Mouse (Mus musculus): ENCODE measurements around the gene Adprhl2.
A peak's percentile ranks its signal among the peaks of the same experiment; 100 is the strongest.

Gene Adprhl2

DNA sequence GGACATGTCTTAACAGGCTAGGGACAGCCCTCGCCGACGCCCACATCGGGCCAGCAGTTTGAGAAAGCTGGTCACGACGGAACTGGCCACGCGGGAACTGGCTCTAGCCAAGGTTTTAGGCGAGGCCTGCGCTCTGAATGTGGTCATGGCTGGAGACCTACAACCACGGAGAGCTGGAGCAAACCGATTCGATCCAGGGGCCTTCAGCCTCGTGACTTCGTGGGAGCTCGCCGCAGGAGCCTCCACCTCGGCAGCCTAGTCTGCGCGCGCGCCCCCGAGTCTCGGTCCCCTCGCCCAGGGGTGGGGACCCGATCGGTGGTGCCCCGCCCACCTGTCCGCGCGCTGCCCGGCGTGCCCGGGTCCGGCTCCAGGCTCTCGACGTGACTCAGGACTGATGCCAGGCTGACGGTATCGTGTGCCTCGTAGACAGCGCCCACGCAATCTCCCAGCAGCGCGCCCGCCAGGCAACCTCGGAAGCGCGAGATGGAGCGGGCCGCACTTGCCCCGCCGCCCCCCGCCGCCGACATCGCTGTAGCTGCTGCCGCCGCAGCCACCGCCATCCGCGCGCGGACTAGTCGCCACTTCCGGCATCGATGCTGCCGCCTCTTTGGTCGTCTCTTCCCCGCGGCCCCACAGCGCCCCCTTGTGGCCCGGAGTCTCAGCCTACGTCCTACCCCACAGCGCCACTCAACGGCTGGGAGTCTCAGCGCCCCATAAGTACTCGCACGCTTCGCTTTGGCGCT lies at the start of gene Adprhl2:
TSS of gene Adprhl2 (minus strand) at position 593 of the 743 bp plus-strand sequence.
- peak; percentile 99 for DNase-seq

DNA sequence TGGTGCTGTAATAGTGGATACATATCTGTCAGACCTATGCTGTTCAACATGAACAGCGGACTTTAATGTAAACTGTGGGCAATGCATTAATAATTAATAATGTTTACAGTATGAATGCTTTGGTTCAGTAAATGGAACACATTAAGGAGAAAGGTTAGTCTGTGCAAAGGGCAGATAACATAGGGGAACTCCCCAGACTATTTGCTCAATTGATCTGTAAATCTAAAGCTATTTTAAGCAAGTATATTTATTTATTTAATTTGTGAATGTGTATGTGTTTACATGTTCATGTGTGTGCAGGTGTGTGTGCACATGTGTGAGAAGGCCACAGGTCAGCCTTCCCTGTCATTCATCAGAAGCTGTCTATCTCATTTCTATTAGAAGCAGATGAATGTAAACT lies 38.6 kb upstream of the Adprhl2 start:
- no peak for DNase-seq

DNA sequence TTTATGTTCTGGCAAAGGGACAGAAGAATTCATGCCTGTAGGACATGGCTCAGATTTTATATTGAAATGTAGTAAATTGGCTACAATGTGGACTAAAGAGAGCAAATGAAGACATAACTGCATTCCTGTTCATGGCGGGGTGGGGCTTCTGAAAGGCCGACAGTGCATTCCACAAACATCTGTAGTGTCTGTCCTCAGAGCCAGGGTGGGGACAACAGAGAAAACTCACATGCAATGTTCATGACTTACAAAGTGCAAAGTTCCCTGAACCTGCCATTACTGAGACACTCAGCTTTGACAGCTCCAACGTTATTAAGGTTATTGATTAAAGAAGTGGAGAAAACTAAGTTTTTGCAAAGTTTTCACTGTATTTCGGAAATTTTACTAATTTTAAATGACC lies 21.9 kb upstream of the Adprhl2 start:
- no peak for DNase-seq

DNA sequence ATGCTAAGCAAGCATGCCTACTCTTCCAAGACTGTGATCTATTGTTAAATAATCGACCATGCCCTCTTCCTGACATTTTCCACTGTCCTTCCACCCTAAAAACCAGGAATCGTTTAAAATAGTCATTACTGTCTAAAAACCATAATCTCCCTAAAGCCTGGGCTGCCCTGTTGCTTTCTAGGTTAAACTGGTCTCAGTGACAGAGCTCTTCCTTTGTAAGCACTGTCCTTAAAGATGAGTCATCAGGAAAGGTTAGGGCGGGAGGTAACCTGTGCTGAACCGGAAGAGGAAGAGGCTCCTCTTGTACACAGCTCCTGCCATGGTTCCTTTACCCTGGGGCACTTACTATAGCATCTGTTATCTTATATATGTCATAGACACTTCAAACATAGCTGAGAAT lies 18.0 kb upstream of the Adprhl2 start:
- no peak for DNase-seq

DNA sequence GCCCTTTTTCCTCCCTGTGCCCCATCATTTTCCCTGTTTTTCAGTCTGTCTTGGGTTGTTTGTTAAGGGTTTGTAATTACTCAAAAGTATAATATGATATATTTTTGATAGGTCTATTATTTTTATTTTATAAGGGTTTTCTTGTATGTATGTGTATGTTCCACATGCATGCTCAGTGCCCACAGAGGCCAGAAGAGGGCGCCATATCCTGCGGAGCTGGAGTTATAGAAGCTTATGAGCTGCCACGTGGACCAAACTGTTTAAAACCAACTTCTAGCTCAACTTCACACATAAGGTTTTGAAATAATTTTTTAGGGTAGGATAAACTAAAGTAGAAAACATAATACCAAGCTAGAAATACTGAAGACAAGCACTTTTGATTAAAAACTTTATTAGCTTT lies 10.9 kb upstream of the Adprhl2 start:
- DNase-seq = no peak

DNA sequence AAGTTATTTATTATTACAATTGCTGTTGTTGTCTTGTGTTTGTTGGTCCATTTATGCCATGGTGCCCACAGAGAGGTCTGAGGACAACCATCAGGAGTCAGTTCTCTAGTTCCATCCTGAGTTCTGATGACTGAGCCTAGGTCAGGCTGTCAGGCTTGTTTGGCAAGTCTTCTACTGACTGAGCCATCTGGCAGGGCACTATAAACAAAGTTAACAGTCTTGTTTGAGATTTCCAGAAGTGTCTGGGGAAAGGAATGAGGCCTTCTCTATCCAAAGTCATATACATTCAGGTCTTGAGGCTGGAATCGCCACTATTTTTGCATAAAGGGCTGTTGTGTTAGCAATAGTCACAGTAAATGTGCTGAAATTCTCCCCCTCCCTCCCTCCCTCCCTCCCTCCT lies 10.2 kb upstream of the Adprhl2 start:
- DNase-seq = peak; percentile 71

DNA sequence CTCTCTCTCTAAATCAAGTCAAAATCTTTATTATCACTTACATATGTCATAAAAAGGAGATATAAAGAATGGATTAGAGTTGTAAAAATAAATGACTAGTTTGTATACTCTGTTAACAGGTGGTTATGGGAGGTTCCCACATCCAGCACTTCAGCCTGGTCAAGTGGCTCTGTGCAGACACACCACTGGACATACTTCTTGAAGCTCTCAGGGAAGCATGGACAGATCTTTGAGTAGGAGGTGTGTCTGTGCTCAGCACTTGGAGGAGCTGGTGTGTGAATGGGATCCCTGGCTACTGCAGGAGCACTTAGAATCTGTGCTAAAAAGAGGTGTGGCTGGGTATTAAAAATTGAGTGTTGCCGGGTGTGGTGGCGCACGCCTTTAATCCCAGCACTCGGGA lies 8.8 kb upstream of the Adprhl2 start:
- DNase-seq = no peak

DNA sequence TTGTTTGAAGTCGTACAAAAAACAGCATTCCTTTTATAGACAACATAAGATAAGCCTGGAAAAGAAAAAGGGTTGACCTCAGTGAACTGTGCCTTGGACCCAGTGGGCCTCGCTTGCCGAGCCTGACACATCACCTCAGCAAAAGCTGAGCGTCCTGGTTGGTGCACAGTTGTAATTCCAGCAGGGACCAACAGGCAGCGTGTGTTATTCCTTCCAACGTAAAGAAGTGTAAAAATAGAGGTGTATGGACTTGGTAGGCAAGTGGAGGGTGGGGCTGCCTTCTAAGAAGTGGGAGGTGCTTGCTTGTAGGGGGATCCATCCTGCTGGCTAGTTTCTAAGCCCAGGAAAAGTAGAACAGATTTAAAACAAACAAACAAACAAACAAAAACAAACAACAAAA lies 4.5 kb upstream of the Adprhl2 start:
- no peak for DNase-seq

DNA sequence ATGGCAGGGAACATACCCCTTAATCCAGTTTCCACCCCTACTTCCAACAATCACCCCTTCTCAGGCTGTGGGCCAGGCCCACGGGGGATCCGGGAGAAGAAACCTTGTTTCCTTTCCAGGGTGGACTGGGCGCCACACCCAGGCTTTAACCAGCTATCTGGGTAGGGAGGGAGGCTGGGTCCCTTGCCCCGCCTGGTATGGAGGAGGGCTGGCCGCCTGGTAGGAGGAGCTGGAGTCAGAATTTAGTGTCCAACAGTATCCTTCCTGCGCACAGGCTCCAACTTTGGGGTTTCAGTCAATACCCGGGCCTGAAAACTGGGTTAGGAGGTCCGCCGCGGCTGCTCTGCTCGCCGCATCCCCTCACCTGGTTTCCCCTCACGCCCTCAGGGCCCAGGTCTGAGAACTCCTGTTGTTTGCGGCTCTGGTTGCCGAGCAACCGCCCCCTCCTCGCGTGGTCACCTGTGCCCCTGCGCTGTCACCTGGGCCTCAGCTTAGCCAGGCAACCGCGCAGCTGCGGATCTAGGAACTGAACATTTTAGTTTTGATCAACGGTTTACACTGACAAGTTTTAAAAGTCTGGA lies 3.9 kb upstream of the Adprhl2 start, which contains the start of gene Tekt2:
TSS of gene Tekt2 (minus strand) at position 408 of the 581 bp plus-strand sequence.
- peak; percentile 49 for DNase-seq

DNA sequence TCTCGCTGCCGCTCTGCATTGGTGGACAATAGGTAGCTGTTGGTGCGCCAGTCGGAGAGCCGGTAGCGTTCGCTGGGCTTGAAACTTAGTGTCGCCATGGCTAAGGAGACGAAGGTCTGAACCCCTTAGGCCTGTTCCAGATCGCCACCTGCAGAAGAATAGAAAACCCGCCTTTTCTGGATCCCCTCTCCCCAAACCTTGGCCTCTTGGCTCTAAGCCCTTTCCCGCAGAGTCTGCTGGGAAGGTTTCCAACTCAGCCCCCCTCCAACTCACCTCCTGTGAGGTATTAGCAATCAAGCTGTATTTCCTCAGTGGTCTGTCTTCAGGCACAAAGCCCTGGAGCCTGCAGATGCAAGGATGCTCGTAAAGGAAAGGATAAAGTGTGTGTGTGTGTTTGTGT lies 3.4 kb upstream of the Adprhl2 start:
- no peak for DNase-seq

DNA sequence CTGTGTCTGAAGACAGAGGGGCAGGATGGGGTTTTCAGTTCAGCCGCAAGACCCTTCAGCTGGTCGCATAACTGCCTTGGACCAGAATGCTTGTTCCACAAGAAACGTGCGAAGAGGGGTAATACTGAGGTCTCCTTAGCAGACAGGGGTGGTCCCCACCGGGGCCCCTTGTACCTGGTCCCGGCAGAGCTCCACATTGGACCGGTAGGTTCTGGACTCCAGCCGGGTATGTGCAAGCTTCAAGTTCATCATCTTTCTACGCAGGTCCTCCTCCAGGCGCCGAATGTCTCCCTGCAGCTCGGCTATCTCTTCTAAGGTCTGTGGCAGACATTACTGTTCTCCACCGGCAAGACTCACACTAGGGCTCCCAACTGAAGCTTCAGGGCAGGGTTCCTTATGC lies 1.1 kb upstream of the Adprhl2 start:
- DNase-seq = no peak

DNA sequence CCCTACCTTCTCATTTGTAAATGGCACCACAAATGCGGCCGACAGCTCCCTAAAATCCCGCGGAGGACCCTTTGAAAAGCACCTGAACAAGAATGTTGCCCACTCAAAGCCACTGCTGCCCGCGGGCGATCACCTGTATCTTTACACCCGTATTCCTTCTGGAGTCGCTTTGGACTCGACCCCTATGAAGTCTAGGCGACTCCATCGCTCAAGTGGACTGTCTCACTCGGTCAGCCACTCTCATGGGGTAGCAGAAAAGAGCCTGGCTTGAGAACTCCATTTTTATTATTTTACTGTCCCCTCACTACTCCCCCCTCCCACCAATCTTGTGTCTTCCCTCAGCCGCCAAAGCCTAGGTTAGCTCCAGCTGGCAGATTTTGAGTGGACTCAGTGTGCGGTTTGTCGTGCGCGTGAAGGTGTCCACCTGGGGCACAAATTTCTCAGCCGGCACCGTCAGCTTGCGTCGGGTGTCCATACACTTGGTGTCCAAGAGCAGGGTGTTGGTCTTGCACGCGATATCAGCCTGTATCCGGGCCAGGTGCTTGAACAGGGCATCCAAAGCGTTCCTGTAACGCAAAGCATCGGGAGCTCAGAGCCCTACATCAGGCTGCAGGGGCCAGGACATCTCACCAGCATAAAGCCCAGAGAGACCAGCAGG lies 480 bp upstream of the Adprhl2 start:
- no peak for DNase-seq

DNA sequence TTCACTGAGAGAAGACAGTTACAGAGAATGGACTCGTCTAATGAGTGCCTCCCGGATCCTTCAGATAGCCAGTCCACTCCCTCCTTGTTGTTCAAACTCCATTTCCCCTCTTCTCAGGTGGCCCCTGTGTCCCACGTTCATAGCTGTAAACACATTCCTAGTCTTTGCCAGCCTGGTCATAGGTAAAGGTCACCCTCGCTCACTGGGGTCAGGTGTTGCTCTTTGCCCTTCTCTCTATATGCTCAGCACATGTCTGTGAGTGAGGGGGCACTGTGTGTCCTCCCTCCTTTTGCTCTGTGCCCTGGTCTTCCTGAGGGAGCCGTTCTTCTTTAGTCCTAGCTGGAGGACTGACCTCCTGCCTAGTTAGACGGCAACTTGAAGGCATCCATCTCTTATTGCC lies 1.7 kb downstream of the Adprhl2 start:
- DNase-seq = no peak

DNA sequence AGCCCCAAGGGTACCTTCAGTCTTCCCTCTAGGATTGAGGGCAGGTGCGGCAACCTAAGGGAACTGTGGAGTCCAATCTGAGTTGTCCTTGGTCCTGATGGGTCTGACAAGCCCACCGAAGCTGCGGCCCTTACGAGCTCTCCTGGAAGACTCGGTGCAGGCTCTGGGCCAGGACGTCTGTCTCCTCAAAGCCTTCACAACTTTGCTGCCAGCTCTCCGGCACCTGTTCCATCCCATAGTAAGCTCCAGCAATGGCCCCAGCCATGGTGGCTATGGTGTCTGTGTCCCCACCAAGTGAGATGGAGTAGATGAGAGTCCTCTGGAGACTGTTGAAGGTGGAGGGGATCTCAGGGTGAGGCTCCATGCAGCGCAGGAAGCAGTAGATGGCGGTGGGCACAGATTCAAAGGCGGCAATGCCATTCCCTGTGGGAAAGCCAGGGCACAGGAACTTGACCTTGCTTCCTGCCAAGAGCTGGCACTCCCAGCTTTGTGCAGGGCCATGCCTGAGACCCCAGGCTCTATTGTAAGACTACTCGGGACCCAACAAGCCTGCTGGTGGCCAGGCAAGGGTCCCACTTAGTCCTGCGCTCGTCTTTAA lies 5.0 kb downstream of the Adprhl2 start:
- no peak for DNase-seq

DNA sequence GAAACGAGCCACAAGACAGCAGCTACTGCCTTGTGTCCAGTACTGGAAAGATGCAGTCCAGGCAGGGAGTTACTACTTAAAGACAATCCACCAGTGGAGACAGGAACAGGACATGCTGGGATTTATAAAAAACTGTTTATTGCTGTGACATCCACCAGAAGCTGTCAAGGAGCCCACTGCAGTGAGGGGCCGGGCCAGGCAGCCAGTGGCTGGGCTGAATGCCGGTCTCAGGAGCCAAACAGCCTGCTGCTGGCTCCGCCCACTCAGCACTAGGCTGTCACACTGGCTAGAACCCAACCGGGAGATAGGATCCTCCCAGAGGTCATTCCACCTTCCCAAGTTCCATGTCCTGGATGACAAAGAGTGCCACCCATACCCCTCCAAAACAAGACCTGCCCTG lies 5.6 kb downstream of the Adprhl2 start:
- DNase-seq = peak; percentile 69

DNA sequence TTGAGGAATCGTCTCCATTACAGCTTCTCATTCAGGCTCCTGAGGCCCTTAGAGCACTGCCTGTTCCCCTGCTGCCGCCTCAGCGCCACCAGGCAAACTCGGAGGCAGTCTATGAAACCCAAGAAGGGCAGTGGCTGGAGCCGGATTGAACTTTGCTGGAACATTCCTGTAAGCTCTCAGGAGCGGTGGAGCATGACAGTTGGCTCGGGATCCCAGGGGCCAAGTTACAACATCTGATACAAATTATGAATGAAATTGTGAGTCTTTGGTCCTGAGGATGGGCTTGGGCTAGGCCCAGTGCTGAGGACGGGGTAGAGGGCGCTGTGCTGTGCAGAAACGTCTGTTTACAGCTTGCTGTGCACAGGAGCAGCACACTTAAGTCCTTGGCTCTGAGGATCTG lies 7.1 kb downstream of the Adprhl2 start:
- DNase-seq = no peak

DNA sequence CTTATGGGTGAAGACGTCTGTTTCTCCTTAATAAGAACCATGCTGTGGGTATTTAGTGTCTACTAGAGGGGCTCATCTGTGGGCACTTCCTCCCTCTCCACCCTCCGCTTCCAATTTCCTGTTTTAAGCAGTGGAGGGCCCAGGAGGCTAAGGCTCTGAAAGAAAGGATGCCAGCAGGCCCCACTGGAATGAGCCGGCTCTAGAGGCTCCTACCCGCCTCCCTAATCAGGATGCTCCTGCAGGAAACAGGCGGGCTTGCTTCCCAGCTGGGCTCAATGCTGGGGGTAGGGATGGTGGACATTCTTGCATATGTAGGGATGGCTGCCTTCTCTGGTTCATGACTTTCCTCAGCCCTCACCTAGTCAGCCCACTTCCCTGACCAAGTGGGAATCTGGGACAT lies 8.3 kb downstream of the Adprhl2 start:
- DNase-seq = no peak

DNA sequence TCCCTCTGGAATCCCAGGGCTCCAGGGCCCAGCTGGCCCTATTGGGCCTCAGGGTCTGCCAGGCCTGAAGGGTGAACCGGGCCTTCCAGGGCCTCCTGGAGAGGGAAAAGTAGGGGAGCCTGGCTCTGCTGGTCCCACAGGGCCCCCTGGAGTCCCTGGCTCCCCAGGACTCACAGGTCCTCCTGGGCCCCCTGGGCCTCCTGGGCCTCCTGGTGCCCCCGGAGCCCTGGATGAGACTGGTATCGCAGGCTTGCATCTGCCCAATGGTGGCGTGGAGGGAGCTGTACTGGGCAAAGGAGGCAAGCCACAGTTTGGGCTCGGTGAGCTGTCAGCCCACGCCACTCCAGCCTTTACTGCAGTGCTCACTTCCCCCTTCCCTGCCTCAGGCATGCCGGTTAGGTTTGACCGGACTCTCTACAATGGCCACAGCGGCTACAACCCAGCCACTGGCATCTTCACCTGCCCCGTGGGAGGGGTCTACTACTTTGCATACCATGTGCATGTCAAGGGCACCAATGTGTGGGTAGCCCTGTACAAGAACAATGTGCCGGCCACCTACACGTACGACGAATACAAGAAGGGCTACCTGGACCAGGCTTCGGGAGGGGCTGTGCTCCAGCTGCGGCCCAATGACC lies 9.8 kb downstream of the Adprhl2 start:
- no peak for DNase-seq

DNA sequence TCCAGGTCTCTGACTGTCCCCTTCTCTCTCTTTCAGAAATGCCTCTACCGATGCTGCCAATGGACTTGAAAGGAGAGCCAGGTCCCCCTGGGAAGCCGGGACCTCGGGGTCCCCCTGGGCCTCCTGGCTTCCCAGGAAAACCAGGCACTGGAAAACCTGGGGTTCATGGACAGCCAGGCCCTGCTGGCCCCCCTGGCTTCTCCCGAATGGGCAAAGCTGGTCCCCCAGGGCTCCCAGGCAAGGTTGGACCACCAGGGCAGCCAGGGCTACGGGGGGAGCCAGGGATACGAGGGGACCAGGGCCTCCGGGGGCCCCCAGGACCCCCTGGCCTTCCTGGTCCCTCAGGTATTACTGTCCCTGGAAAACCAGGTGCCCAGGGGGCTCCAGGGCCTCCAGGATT lies 11.2 kb downstream of the Adprhl2 start:
- no peak for DNase-seq

DNA sequence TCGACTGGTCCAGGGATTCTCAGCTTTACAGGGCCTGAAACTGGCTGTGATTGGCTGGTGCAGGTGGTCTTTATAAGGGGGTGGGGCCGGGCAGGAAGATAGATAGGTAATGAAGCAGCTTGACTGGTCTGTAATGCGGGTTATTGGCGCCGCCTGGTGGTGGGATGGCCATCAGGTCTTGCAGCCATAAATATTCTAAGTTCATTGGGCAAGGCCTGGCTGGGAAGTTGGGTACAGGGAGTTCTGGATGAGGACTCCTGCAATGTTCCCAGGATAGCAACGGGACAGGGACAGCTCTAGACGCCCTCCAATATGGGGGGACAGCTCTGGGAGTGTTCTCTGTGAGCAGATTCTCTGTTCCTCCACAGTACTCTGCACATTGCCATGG lies 11.6 kb downstream of the Adprhl2 start:
- DNase-seq = peak; percentile 92

DNA sequence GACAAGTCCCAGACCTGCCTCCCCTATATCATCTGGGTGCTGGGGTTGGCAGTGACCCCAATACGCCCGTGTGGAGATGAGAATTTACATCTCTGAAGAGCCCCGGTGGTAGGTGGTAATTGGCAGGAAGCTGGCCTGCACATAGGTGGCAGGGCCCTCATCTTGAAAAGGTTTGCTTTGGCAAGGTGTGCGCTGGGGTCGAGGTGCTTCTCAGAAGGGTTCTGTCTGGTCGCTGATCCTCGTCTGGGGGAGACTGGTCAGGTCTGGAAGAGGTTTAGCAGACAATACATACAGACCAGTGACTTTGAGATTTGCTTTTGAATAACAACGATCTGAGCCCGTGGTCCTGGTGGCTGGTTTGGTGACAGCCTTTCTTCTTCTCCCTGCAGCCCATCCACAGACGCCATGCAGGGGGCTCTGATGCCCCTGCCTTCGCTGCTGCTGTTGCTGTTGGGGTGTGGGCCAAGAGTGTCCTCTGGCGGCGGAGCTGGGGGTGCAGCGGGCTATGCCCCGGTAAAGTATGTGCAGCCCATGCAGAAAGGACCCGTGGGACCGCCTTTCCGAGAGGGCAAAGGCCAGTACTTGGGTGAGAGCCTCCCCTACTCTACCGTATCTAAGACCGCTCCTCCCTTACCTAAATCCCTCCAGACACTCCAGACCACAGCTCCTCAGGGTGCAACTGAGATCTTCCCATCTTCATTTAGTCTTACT lies 12.1 kb downstream of the Adprhl2 start:
- peak; percentile 59 for DNase-seq

DNA sequence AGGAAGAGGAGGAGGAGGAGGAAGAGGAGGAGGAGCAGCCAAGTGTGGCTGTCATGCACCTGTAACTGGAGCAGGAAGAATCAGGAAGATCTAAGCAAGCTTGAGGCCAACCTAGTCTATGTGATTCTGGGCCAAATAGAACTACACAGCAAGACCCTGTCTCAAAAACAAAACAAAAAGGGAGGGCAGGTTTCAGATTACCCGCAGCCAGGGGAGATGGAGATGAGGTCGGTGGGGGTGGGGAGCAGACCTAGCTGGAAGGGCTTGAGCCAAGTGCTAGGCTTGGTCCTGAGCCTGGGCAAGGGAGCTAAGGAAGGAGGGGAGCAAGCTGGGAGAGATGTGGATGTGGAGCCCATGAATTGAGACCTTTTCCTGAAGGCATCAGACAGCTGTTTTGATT lies 14.7 kb downstream of the Adprhl2 start:
- no peak for DNase-seq

DNA sequence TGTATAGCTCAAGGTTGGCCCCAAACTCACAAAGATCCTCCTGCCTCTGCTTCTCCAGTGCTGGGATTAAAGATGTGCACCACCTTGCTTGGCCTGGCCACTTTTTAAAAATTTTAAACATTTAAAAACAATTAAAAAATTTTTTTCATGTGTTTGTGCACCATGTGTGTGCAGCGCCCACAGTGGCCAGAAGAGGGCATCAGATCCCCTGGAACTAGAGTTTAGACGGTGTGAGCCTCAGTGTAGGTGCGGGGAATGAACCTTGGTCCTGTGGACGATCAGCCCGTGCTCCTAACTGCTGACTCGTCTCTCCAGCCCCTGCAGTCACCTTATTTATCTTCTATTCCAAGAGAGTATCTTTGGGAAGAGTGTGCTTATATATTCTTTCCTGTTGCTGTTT lies 15.4 kb downstream of the Adprhl2 start:
- no peak for DNase-seq

All from lung, postnatal 10 days (tissue).